Mouse (Mus musculus): Measurements from ENCODE around the gene Tnfsf14.

The Tnfsf14 gene

GRCm38 (mm10) chr17:57194041-57194507 lies at the start of gene Tnfsf14:
Gene Tnfsf14 (minus strand): TSS chr17:57194177.
- DNase-seq (ENCODE audit: low spot score in 2 of 2) = no peak

GRCm38 (mm10) chr17:57237181-57237580 lies 43.2 kb upstream of the Tnfsf14 start:
- no peak for DNase-seq (ENCODE audit: low spot score in 2 of 2)

GRCm38 (mm10) chr17:57235803-57236202 lies 41.8 kb upstream of the Tnfsf14 start:
- no peak for DNase-seq (ENCODE audit: low spot score in 2 of 2)

- no peak for DNase-seq (ENCODE audit: low spot score in 2 of 2)
Measured at GRCm38 (mm10) chr17:57234254-57234928, 40.4 kb upstream of the Tnfsf14 start.

GRCm38 (mm10) chr17:57233038-57233437 lies 39.1 kb upstream of the Tnfsf14 start:
- DNase-seq (ENCODE audit: low spot score in 2 of 2) = no peak

- DNase-seq (ENCODE audit: low spot score in 2 of 2) = no peak
Measured at GRCm38 (mm10) chr17:57232200-57232599, 38.2 kb upstream of the Tnfsf14 start.

GRCm38 (mm10) chr17:57231321-57231771 lies 37.4 kb upstream of the Tnfsf14 start:
- DNase-seq (ENCODE audit: low spot score in 2 of 2) = no peak

GRCm38 (mm10) chr17:57230728-57231125 lies 36.8 kb upstream of the Tnfsf14 start:
- no peak for DNase-seq (ENCODE audit: low spot score in 2 of 2)

GRCm38 (mm10) chr17:57229851-57230727 lies 36.1 kb upstream of the Tnfsf14 start:
- DNase-seq (ENCODE audit: low spot score in 2 of 2) = no peak

GRCm38 (mm10) chr17:57228873-57229272 lies 34.9 kb upstream of the Tnfsf14 start:
- DNase-seq (ENCODE audit: low spot score in 2 of 2) = no peak

- DNase-seq (ENCODE audit: low spot score in 2 of 2) = no peak
Measured at GRCm38 (mm10) chr17:57228014-57228413, 34.0 kb upstream of the Tnfsf14 start, which contains the start of gene C3. Gene C3 (minus strand): TSS chr17:57228136.

GRCm38 (mm10) chr17:57227468-57227867 lies 33.5 kb upstream of the Tnfsf14 start:
- DNase-seq (ENCODE audit: low spot score in 2 of 2) = no peak

- no peak for DNase-seq (ENCODE audit: low spot score in 2 of 2)
Measured at GRCm38 (mm10) chr17:57223313-57223712, 29.3 kb upstream of the Tnfsf14 start.

- DNase-seq (ENCODE audit: low spot score in 2 of 2) = no peak
Measured at GRCm38 (mm10) chr17:57221911-57222310, 27.9 kb upstream of the Tnfsf14 start.

- DNase-seq (ENCODE audit: low spot score in 2 of 2) = no peak
Measured at GRCm38 (mm10) chr17:57219884-57220207, 25.9 kb upstream of the Tnfsf14 start.

GRCm38 (mm10) chr17:57219167-57219883 lies 25.3 kb upstream of the Tnfsf14 start:
- DNase-seq (ENCODE audit: low spot score in 2 of 2) = peak; percentile 53 to 57

- DNase-seq (ENCODE audit: low spot score in 2 of 2) = no peak
Measured at GRCm38 (mm10) chr17:57218335-57218900, 24.4 kb upstream of the Tnfsf14 start.

GRCm38 (mm10) chr17:57214676-57215387 lies 20.9 kb upstream of the Tnfsf14 start:
- no peak for DNase-seq (ENCODE audit: low spot score in 2 of 2)

- no peak for DNase-seq (ENCODE audit: low spot score in 2 of 2)
Measured at GRCm38 (mm10) chr17:57211501-57211900, 17.5 kb upstream of the Tnfsf14 start.

- DNase-seq (ENCODE audit: low spot score in 2 of 2) = no peak
Measured at GRCm38 (mm10) chr17:57209330-57209729, 15.4 kb upstream of the Tnfsf14 start.

- DNase-seq (ENCODE audit: low spot score in 2 of 2) = no peak
Measured at GRCm38 (mm10) chr17:57207938-57208337, 14.0 kb upstream of the Tnfsf14 start.

Measured in frontal cortex, postnatal 25 days (tissue).